Mouse (Mus musculus) small intestine, adult 2 months (tissue): ENCODE measurements around the gene Sytl3.
"Not testable (repeated sequence)": the region's sequence is repeated elsewhere in the genome, so short reads cannot be mapped to it uniquely, and the experiment has no call there.

Source experiments
- CTCF ChIP-seq: fragments of 200-500 bp; IDR thresholded peaks from 2 replicates; pipeline ENCODE4 v1.5.1; 2012; ENCODE audit warnings: low read depth, mild to moderate bottlenecking, control low read depth, inconsistent platforms, low read length, moderate library complexity, mixed read lengths; ENCODE audit not compliant: insufficient replicate concordance, insufficient read length; ENCODE audit errors: extremely low read depth
- POLR2A ChIP-seq: fragments of 200-500 bp; IDR thresholded peaks from 2 replicates; pipeline ENCODE4 v1.6.1; 2012; ENCODE audit warnings: low read depth, mild to moderate bottlenecking, control low read depth, inconsistent platforms, low read length, moderate library complexity

DNA sequence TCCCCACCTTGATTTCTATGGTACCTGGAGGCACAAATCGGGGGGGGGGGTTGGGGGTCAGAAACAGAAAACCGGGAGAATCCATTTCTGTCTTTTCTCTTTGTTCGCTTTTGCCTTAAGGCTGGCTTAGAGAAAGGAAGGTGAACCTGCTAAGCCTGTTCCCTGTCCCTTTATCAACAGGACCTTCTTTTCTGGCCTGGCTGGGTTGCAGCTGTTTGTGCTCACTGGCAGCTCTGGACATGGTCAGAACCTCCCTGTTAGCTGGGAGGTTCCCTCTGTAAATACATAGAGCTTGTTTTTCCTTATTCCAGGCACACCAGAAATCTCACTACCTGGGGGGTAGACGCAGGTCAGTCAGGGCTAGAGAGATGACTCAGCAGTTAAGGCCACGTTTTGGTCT is 15.4 kb downstream of the Sytl3 start:
- not testable (repeated sequence) for TF ChIP-seq POLR2A, CTCF
